Mouse (Mus musculus) midbrain, embryonic 13.5 days (tissue): ENCODE results near the gene Gm21988. TPM values are rescaled to one million over a fixed set of nuclear protein-coding genes. Genes with fewer than 3 reads are reported as not detected.

Experiments
- ATAC-seq: fragments of 200-750 bp; cut with Nextera tagmentation; 2 replicates; pipeline ENCODE4 v1.8.0; 2017; ENCODE audit warnings: mild to moderate bottlenecking, moderate TSS enrichment, moderate library complexity
- H3K27ac ChIP-seq: fragments of 300-500 bp; sonication (generic); 2 replicates; pipeline ENCODE4 v1.5.1; 2015; ENCODE audit warnings: inconsistent platforms, mild to moderate bottlenecking, moderate library complexity
- H3K27me3 ChIP-seq: fragments of 300-500 bp; sonication (generic); 2 replicates; pipeline ENCODE4 v1.6.1; 2015; ENCODE audit warnings: mild to moderate bottlenecking, inconsistent platforms
- H3K36me3 ChIP-seq: fragments of 300-500 bp; sonication (generic); 2 replicates; pipeline ENCODE4 v1.6.1; 2015; ENCODE audit warnings: mild to moderate bottlenecking, inconsistent platforms
- H3K4me1 ChIP-seq: fragments of 300-500 bp; sonication (generic); replicated peaks from 2 replicates; pipeline ENCODE4 v1.6.1; 2015; ENCODE audit warnings: inconsistent platforms
- H3K4me2 ChIP-seq: fragments of 300-500 bp; sonication (generic); replicated peaks from 2 replicates; pipeline ENCODE4 v1.6.1; 2015; ENCODE audit warnings: moderate library complexity, mild to moderate bottlenecking, inconsistent platforms
- H3K4me3 ChIP-seq: fragments of 300-500 bp; sonication (generic); replicated peaks from 2 replicates; pipeline ENCODE4 v1.5.1; 2015; ENCODE audit warnings: mild to moderate bottlenecking, inconsistent platforms
- H3K9ac ChIP-seq: fragments of 300-500 bp; sonication (generic); replicated peaks from 2 replicates; pipeline ENCODE4 v1.6.1; 2015; ENCODE audit warnings: mild to moderate bottlenecking, inconsistent platforms
- H3K9me3 ChIP-seq: fragments of 300-500 bp; sonication (generic); 2 replicates; pipeline ENCODE4 v1.6.1; 2016; ENCODE audit warnings: mild to moderate bottlenecking, inconsistent platforms
- WGBS: fragments of 180-500 bp; shearing (Covaris S2); methylation state at CpG from one replicate; pipeline ENCODE4 v1.1.7; 2015; 5-methylcytosine and 5-hydroxymethylcytosine counted together
- polyA plus RNA-seq: library from polyadenylated mRNA; unstranded; fragments of >200 nt; fragmentation: Nextera tagmentation; extraction: Ambion mirVana; gene quantifications from 2 replicates; pipeline ENCODE4 v1.2.1, GENCODE M21; 2015

Gm21988 gene
- polyA plus RNA-seq, 1 experiment from 2014 or later: 15.0 TPM

DNA sequence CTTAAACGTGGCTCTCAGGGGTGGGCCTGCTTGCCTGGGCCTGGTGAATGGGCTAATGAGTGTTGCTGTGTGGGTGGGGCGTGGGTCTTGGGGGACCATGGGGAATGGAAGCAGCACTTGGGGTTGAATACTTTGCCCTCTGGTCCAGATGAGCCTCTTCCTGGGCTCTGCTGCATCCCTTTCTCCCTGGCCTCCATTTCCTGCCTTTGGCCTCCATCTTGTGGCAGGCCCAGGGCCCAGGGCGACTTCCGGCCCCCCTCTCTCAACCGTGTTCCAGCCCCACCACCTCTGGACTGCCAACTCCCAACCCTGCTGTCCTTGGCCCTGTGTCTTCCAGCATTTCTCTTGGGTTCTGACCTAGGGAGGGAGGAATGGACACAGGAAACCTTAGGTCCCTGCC is 5.6 kb downstream of the Gm21988 start:
- Histone ChIP-seq H3K4me3 (no peak overlapping the region), H3K4me1 (peaks cover 51% of the 10 kb centered on the region)
- WGBS: 64% methylated on average over 5 of the region's 5 CpGs

DNA sequence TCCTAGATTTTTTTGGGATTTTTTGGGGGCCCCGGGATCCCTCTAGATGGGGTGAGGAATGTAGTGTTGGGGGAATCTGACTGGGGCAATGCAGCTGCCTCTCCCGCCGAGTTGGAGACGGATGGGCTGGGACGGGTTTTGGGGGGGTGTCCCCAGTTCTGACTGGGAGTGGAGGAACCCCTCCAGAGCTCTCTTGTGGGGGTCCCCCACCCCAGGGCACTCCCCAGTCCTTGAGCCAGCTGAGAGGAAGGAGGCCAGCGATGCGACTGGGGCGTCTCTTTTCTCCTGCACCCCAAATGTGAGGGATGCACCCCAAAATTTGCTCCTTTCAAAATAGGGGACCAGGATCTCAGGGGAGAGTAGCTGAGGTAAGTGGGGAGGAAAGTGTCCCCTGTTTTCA is 6.6 kb downstream of the Gm21988 start:
- peaks cover 18% of the 10 kb centered on the region for H3K36me3 ChIP-seq
- peaks cover 47% of the 10 kb centered on the region for H3K4me1 ChIP-seq
- peak overlapping the region; percentile 52 for H3K4me2 ChIP-seq

More for the DNA sequence above, 5.6 kb downstream of the Gm21988 start:
- Histone ChIP-seq H3K27me3 (peaks cover 20% of the 10 kb centered on the region), H3K9ac (0 out of 2 replicates have a peak overlapping the region, but pooled peaks have one; percentile 33), H3K4me2 (no peak overlapping the region), H3K9me3 (no peaks in the 10 kb centered on the region), H3K27ac (no peak overlapping the region), H3K36me3 (peaks cover 18% of the 10 kb centered on the region)
- no peak for ATAC-seq

GRCm38 (mm10) chr11:70232546-70232945 is 7.1 kb downstream of the Gm21988 start:
- no peaks in the 10 kb centered on the region for H3K9me3 ChIP-seq
- 8% methylated on average over 10 of the region's 10 CpGs for WGBS
- H3K4me3 ChIP-seq: peak overlapping the region; percentile 33
- H3K36me3 ChIP-seq: peaks cover 18% of the 10 kb centered on the region
- H3K4me1 ChIP-seq: peaks cover 47% of the 10 kb centered on the region
- H3K4me2 ChIP-seq: peak overlapping the region; percentile 52
- H3K9ac ChIP-seq: peak overlapping the region; percentile 59
- ATAC-seq: no peak
- no peak overlapping the region for H3K27ac ChIP-seq
- H3K27me3 ChIP-seq: peaks cover 35% of the 10 kb centered on the region

More for the DNA sequence above, 6.6 kb downstream of the Gm21988 start:
- H3K9me3 ChIP-seq: no peaks in the 10 kb centered on the region
- no peak overlapping the region for H3K27ac ChIP-seq
- peak overlapping the region; percentile 59 for H3K9ac ChIP-seq
- ATAC-seq: no peak
- H3K4me3 ChIP-seq: peak overlapping the region; percentile 33; the same call in 1 of the 2 replicates
- WGBS: 47% methylated on average over 8 of the region's 8 CpGs
- peaks cover 31% of the 10 kb centered on the region for H3K27me3 ChIP-seq

DNA sequence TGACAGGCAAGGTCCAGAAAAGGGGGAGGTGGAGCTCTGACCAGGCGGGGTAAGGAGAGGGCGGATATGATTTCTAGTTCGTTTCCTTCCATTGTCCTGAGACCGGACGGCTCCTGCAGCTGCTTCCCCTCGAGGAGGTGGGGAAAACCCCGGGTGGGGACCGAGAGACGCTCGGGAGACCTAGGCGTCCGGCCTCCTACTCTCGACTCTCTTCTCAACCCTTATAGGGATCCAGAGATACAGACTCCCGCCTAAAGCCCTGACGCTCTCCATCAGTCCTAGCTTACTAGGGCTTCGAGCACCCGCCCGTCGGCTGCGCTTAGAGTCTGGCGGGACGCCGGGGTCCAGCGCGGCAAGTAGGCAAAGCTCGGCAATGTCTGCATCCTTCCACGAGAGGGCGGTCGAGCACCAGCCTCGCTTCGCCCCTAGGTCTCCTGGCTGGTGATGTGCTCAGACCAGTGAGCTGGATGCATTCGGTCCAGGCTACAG is 9.3 kb downstream of the Gm21988 start:
- Histone ChIP-seq H3K36me3 (peaks cover 11% of the 10 kb centered on the region), H3K4me3 (peak overlapping the region; percentile 28), H3K9ac (no peak overlapping the region), H3K27ac (no peak overlapping the region), H3K9me3 (no peaks in the 10 kb centered on the region), H3K4me1 (peaks cover 43% of the 10 kb centered on the region), H3K4me2 (peak overlapping the region; percentile 47), H3K27me3 (peaks cover 58% of the 10 kb centered on the region)
- WGBS: under 1% methylated on average over 32 of the region's 32 CpGs
- ATAC-seq: peak; percentile 44; the same call in 1 of the 2 replicates

- Histone ChIP-seq H3K27me3 (peaks cover 65% of the 10 kb centered on the region), H3K4me1 (peaks cover 43% of the 10 kb centered on the region), H3K4me2 (peak within 1 kb of the TSS; percentile 47), H3K9ac (peak within 1 kb of the TSS; percentile 28), H3K9me3 (no peaks in the 10 kb centered on the region), H3K36me3 (peaks cover 3% of the 10 kb centered on the region; the same call in 1 of the 2 replicates), H3K4me3 (peak within 1 kb of the TSS; percentile 28), H3K27ac (no peak within 1 kb of the TSS)
- WGBS: 2% methylated on average over 39 of the region's 39 CpGs
- peak; percentile 22; the same call in 1 of the 2 replicates for ATAC-seq
Measured at GRCm38 (mm10) chr11:70229260-70230010, 10.2 kb downstream of the Gm21988 start, which contains the start of gene Bcl6b. Gene Bcl6b, minus strand, starts transcription at chr11:70229798.

- H3K9me3 ChIP-seq: no peaks in the 10 kb centered on the region
- no peaks in the 10 kb centered on the region for H3K36me3 ChIP-seq
- peak overlapping the region; percentile 28 for H3K4me3 ChIP-seq
- H3K4me2 ChIP-seq: peak overlapping the region; percentile 47
- H3K27ac ChIP-seq: no peak overlapping the region
- H3K4me1 ChIP-seq: peaks cover 43% of the 10 kb centered on the region
- WGBS: under 1% methylated on average over 19 of the region's 19 CpGs
- peak overlapping the region; percentile 28 for H3K9ac ChIP-seq
- peak; percentile 68 for ATAC-seq
- H3K27me3 ChIP-seq: peaks cover 71% of the 10 kb centered on the region
Measured at GRCm38 (mm10) chr11:70228828-70229227, 10.8 kb downstream of the Gm21988 start.

DNA sequence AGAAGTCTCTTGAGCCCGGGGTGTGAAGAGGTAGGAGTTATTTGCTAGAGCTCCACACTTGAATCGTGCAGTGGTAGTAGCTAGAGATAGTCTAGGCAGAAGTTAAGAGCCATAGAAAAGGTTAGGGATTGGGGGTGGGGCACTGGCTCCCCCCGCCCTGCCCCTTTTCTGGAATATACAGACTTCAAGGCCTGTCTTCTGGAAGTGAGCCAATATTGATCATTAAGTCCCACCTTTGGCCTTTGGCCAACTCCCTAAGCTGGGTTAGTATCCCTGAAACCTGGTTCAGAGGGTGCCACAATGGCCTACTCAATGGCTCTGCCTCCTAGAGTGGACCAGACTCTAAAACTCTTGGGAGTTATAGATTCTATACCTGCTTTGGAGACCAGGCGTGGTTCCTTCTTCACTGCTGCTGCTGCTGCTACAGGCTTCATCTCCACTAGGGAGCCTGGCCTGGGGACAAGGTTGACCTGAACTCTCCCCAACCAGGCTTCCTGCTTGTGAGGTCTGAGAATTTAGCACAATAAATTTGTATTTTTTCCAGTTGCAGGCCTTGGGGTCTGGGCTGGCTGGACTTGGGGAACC is 11.9 kb downstream of the Gm21988 start:
- peaks cover 74% of the 10 kb centered on the region for H3K27me3 ChIP-seq
- H3K36me3 ChIP-seq: no peaks in the 10 kb centered on the region
- H3K9me3 ChIP-seq: no peaks in the 10 kb centered on the region
- H3K9ac ChIP-seq: no peak overlapping the region
- peaks cover 37% of the 10 kb centered on the region for H3K4me1 ChIP-seq
- H3K4me3 ChIP-seq: no peak overlapping the region
- H3K27ac ChIP-seq: no peak overlapping the region
- no peak for ATAC-seq
- H3K4me2 ChIP-seq: peak overlapping the region; percentile 47
- WGBS: 94% methylated on average over 4 of the region's 4 CpGs

- H3K4me2 ChIP-seq: peak overlapping the region; percentile 45
- H3K27me3 ChIP-seq: peaks cover 74% of the 10 kb centered on the region
- 41% methylated on average over 5 of the region's 5 CpGs for WGBS
- no peak overlapping the region; the same call in 1 of the 2 replicates for H3K4me3 ChIP-seq
- no peaks in the 10 kb centered on the region for H3K36me3 ChIP-seq
- no peaks in the 10 kb centered on the region for H3K9me3 ChIP-seq
- H3K27ac ChIP-seq: no peak overlapping the region
- H3K9ac ChIP-seq: no peak overlapping the region
- no peak for ATAC-seq
- H3K4me1 ChIP-seq: peaks cover 35% of the 10 kb centered on the region
Measured at GRCm38 (mm10) chr11:70227126-70227525, 12.5 kb downstream of the Gm21988 start.

DNA sequence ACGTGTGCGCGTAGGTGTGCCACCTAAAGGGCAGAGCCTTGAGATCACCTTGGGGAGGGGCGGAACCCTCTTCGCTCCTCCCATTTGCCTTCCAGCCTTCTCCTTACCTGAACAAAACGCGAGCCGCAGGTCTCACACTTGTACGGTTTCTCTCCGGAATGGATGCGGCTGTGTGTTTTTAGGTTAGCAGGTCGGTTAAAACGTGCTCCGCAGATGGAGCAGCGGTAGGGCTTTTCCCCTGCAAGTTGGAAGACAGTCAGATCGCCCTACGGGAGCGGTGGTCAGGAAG is 13.1 kb downstream of the Gm21988 start:
- H3K9ac ChIP-seq: peak overlapping the region; percentile 34; the same call in 1 of the 2 replicates
- H3K4me3 ChIP-seq: peak overlapping the region; percentile 29
- no peaks in the 10 kb centered on the region for H3K9me3 ChIP-seq
- no peak for ATAC-seq
- peak overlapping the region; percentile 45 for H3K4me2 ChIP-seq
- no peaks in the 10 kb centered on the region for H3K36me3 ChIP-seq
- H3K27me3 ChIP-seq: peaks cover 74% of the 10 kb centered on the region
- H3K27ac ChIP-seq: no peak overlapping the region
- 8% methylated on average over 18 of the region's 18 CpGs for WGBS
- H3K4me1 ChIP-seq: peaks cover 41% of the 10 kb centered on the region

GRCm38 (mm10) chr11:70225798-70226601 is 13.6 kb downstream of the Gm21988 start:
- Histone ChIP-seq H3K9ac (peak overlapping the region; percentile 34; the same call in 1 of the 2 replicates), H3K4me1 (peaks cover 43% of the 10 kb centered on the region), H3K9me3 (no peaks in the 10 kb centered on the region), H3K36me3 (no peaks in the 10 kb centered on the region), H3K27ac (no peak overlapping the region), H3K4me3 (peak overlapping the region; percentile 29), H3K27me3 (peaks cover 73% of the 10 kb centered on the region), H3K4me2 (peak overlapping the region; percentile 45)
- ATAC-seq: no peak
- WGBS: 20% methylated on average over 27 of the region's 27 CpGs

- H3K4me2 ChIP-seq: no peak overlapping the region
- peaks cover 44% of the 10 kb centered on the region for H3K4me1 ChIP-seq
- WGBS: 90% methylated on average over 9 of the region's 9 CpGs
- no peaks in the 10 kb centered on the region for H3K36me3 ChIP-seq
- H3K9ac ChIP-seq: no peak overlapping the region
- H3K27me3 ChIP-seq: peaks cover 51% of the 10 kb centered on the region
- no peak overlapping the region for H3K27ac ChIP-seq
- no peak overlapping the region for H3K4me3 ChIP-seq
- ATAC-seq: no peak
- H3K9me3 ChIP-seq: no peaks in the 10 kb centered on the region
Measured at GRCm38 (mm10) chr11:70223724-70224123, 15.9 kb downstream of the Gm21988 start.
